Mouse (Mus musculus): Measurements from ENCODE around the gene 1810010D01Rik. TPM values are rescaled to one million over a fixed set of nuclear protein-coding genes. Genes with fewer than 3 reads are reported as not detected.

Gene 1810010D01Rik
- total and polyA plus RNA-seq, 3 experiments = not detected

DNA sequence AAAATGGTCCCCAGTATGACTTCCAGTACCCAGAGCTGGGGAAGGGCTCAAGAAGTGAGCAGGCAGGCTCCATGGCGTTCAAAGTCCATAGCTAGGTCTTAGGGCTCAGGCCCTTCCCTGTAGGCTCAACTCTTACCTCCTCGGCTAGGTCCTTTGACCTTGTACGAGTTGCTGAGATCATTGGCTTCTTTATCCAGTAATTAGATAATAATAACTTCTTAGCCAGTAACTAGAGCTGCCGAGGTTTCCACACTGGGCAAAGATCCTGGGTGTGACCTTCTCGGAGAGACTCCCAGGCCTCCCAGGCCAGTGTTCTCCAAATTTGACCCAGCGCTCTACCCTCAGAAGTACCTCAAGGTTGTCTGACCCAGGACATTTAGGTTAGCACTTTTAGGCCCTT is 18.7 kb upstream of the 1810010D01Rik start:
- no peak for TF ChIP-seq ELF1 (IDR thresholded peaks at IDR 0.05; ENCODE audit: low read depth, low read length)
- TF ChIP-seq HCFC1 (IDR thresholded peaks at IDR 0.05; ENCODE audit: low read depth, low read length) = no peak
- no peak for TF ChIP-seq E2F4 (IDR thresholded peaks at IDR 0.05; ENCODE audit: insufficient replicate concordance, low read depth, low read length)
- no peak for TF ChIP-seq RAD21 (IDR thresholded peaks at IDR 0.05; ENCODE audit: low read depth, low read length)
- TF ChIP-seq CHD2 (IDR thresholded peaks at IDR 0.05; ENCODE audit: low read length) = no peak
- no peak for TF ChIP-seq MEF2A (IDR thresholded peaks at IDR 0.05; ENCODE audit: borderline replicate concordance, low read depth, low read length)
- no peak for TF ChIP-seq ZKSCAN1 (IDR thresholded peaks at IDR 0.05; ENCODE audit: borderline replicate concordance, low read depth, low read length)
- no peak for TF ChIP-seq SIN3A (IDR thresholded peaks at IDR 0.05; ENCODE audit: low read length)
- TF ChIP-seq GABPA (IDR thresholded peaks at IDR 0.05; ENCODE audit: insufficient replicate concordance, low read depth, low read length) = no peak
- no peak for TF ChIP-seq ZMIZ1 (IDR thresholded peaks at IDR 0.05; ENCODE audit: low read depth, low read length)
- TF ChIP-seq MXI1 (IDR thresholded peaks at IDR 0.05; ENCODE audit: low read depth, low read length) = no peak
- no peak for TF ChIP-seq NRF1 (IDR thresholded peaks at IDR 0.05; ENCODE audit: low read depth, low read length)
- TF ChIP-seq TBP (conservative IDR thresholded peaks at IDR 0.05; ENCODE audit: low read depth, low read length) = no peak
- no peak for TF ChIP-seq EP300 (IDR thresholded peaks at IDR 0.05; ENCODE audit: low read length)
- no peak overlapping the region for H3K4me3 ChIP-seq (replicated peaks in 1 of 3; ENCODE audit: low read depth in 2 of 3, low read length in 2 of 3, poor library complexity in 1 of 3)
- dilution Hi-C loops (cut with MboI; ENCODE audit: extremely low pct_ligation_motif_present, extremely low pct_unique_long_range_greater_than_20kb, low sequenced_read_pairs) = no loop called here

GRCm38 (mm10) chr7:145225626-145226025 is 17.7 kb upstream of the 1810010D01Rik start:
- in situ Hi-C loops (cut with MboI; ENCODE audit: low pct_ligation_motif_present, low pct_unique_long_range_greater_than_20kb, low sequenced_read_pairs) (no loop called here), dilution Hi-C loops (cut with MboI; ENCODE audit: extremely low pct_ligation_motif_present, extremely low pct_unique_long_range_greater_than_20kb, low sequenced_read_pairs) (no loop called here)
- Histone ChIP-seq H3K36me3 (replicated peaks in 1 of 2; ENCODE audit: control insufficient read depth in 1 of 2, insufficient read depth in 1 of 2, low read length in 1 of 2) (no peaks in the 10 kb centered on the region), H3K27me3 (replicated peaks) (peaks cover 51% of the 10 kb centered on the region), H3K9me3 (replicated peaks; ENCODE audit: low read length) (peaks cover 6% of the 10 kb centered on the region), H3K4me1 (ENCODE audit: control insufficient read depth in 1 of 2, insufficient read depth in 2 of 2) (peaks cover 0 to 11% of the 10 kb centered on the region in 2 experiments; a peak in 2 of 4 replicates), H3K4me3 (replicated peaks in 1 of 3; ENCODE audit: low read depth in 2 of 3, low read length in 2 of 3, poor library complexity in 1 of 3) (no peak overlapping the region), H3K9ac (ENCODE audit: insufficient read depth, low read depth) (no peak overlapping the region), H3K4me2 (ENCODE audit: insufficient read depth, low read depth, poor library complexity, severe bottlenecking) (no peak overlapping the region), H3K27ac (ENCODE audit: insufficient read depth, low read depth) (no peak overlapping the region), H3K79me2 (replicated peaks; ENCODE audit: control insufficient read depth, extremely low read depth, insufficient read depth, poor library complexity, severe bottlenecking) (no peaks in the 10 kb centered on the region)
- no peak for DNase-seq (ENCODE audit: extremely low read depth)
- no peak for TF ChIP-seq MAFK (IDR thresholded peaks at IDR 0.05; ENCODE audit: insufficient replicate concordance, low read length)
- no peak for TF ChIP-seq ZNF384 (IDR thresholded peaks at IDR 0.05; ENCODE audit: low read depth, low read length)
- no peak for TF ChIP-seq CTCF (conservative IDR thresholded peaks at IDR 0.05 in 1 of 2, IDR thresholded peaks at IDR 0.05 in 1 of 2; ENCODE audit: low read depth in 2 of 2, low read length in 2 of 2)
- TF ChIP-seq MEF2A (IDR thresholded peaks at IDR 0.05; ENCODE audit: borderline replicate concordance, low read depth, low read length) = no peak
- no peak for TF ChIP-seq GABPA (IDR thresholded peaks at IDR 0.05; ENCODE audit: insufficient replicate concordance, low read depth, low read length)
- no peak for TF ChIP-seq E2F4 (IDR thresholded peaks at IDR 0.05; ENCODE audit: insufficient replicate concordance, low read depth, low read length)
- TF ChIP-seq ELF1 (IDR thresholded peaks at IDR 0.05; ENCODE audit: low read depth, low read length) = no peak
- TF ChIP-seq ZKSCAN1 (IDR thresholded peaks at IDR 0.05; ENCODE audit: borderline replicate concordance, low read depth, low read length) = no peak
- no peak for TF ChIP-seq MXI1 (IDR thresholded peaks at IDR 0.05; ENCODE audit: low read depth, low read length)
- no peak for TF ChIP-seq MAX (IDR thresholded peaks at IDR 0.05; ENCODE audit: low read length)
- TF ChIP-seq CHD2 (IDR thresholded peaks at IDR 0.05; ENCODE audit: low read length) = no peak
- no peak for TF ChIP-seq ZC3H11A (IDR thresholded peaks at IDR 0.05; ENCODE audit: low read depth, low read length)
- TF ChIP-seq BHLHE40 (IDR thresholded peaks at IDR 0.05; ENCODE audit: low read depth, low read length) = no peak
- TF ChIP-seq USF2 (conservative IDR thresholded peaks at IDR 0.05; ENCODE audit: low read depth, low read length) = no peak
- TF ChIP-seq ETS1 (conservative IDR thresholded peaks at IDR 0.05; ENCODE audit: low read depth, low read length) = no peak
- TF ChIP-seq SIN3A (IDR thresholded peaks at IDR 0.05; ENCODE audit: low read length) = no peak
- no peak for TF ChIP-seq POLR2A (IDR thresholded peaks at IDR 0.05; ENCODE audit: low read depth, low read length)
- no peak for TF ChIP-seq MAZ (IDR thresholded peaks at IDR 0.05; ENCODE audit: low read depth, low read length)

More for the DNA sequence above, 18.7 kb upstream of the 1810010D01Rik start:
- no peak for DNase-seq (ENCODE audit: extremely low read depth)
- peaks cover 0 to 9% of the 10 kb centered on the region in 2 experiments; a peak in 2 of 4 replicates for H3K4me1 ChIP-seq (ENCODE audit: control insufficient read depth in 1 of 2, insufficient read depth in 2 of 2)
- in situ Hi-C loops (cut with MboI; ENCODE audit: low pct_ligation_motif_present, low pct_unique_long_range_greater_than_20kb, low sequenced_read_pairs) = no loop called here
- peaks cover 52% of the 10 kb centered on the region for H3K27me3 ChIP-seq (replicated peaks)
- no peaks in the 10 kb centered on the region for H3K9me3 ChIP-seq (replicated peaks; ENCODE audit: low read length)
- no peak overlapping the region for H3K27ac ChIP-seq (ENCODE audit: insufficient read depth, low read depth)
- no peak overlapping the region for H3K4me2 ChIP-seq (ENCODE audit: insufficient read depth, low read depth, poor library complexity, severe bottlenecking)
- H3K36me3 ChIP-seq (replicated peaks in 1 of 2; ENCODE audit: control insufficient read depth in 1 of 2, insufficient read depth in 1 of 2, low read length in 1 of 2) = no peaks in the 10 kb centered on the region
- H3K79me2 ChIP-seq (replicated peaks; ENCODE audit: control insufficient read depth, extremely low read depth, insufficient read depth, poor library complexity, severe bottlenecking) = no peaks in the 10 kb centered on the region
- no peak overlapping the region for H3K9ac ChIP-seq (ENCODE audit: insufficient read depth, low read depth)

All from CH12.LX (cell line).